Mouse (Mus musculus) testis, adult 2 months (tissue): Measurements from ENCODE around the gene Htr2a.

ENCODE experiments used
- CTCF ChIP-seq: fragments of 200-500 bp; IDR thresholded peaks from 2 replicates; pipeline ENCODE4 v1.5.1; 2012; ENCODE audit warnings: low read depth, mild to moderate bottlenecking, inconsistent platforms, low read length, moderate library complexity; ENCODE audit not compliant: control insufficient read depth, insufficient read depth, insufficient replicate concordance
- POLR2A ChIP-seq: fragments of 200-500 bp; IDR thresholded peaks from 2 replicates; pipeline ENCODE4 v1.6.1; 2012; ENCODE audit warnings: low read depth, mild to moderate bottlenecking, inconsistent platforms, low read length, moderate library complexity; ENCODE audit not compliant: control insufficient read depth

DNA sequence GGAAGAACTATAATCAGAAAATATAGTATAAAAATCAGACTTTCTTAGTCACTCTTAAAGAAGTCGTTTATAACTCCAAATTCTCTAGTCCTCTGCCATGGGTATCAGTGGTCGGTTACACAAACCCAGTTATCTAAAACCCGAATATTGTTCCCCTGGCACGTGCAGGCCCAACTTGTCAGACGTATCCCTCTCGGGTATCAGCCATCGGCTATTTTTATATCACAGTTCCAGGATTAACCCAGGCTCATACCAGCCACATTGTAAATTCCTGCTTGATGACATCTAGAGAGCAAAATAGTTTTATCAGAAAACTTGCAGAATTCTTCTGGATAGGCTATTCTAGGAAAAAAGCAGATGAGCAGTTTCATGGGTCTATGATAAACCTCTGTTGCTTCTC lies 16.6 kb downstream of the Htr2a start:
- no peak for TF ChIP-seq POLR2A
- TF ChIP-seq CTCF: no peak
